Mouse (Mus musculus) adrenal gland, adult (tissue): Measurements from ENCODE around the gene Slc30a6.
"Not testable (repeated sequence)": the region's sequence is repeated elsewhere in the genome, so short reads cannot be mapped to it uniquely, and the experiment has no call there.

Source experiments
- DNase-seq, 2 experiments: peaks; one replicate each; pipeline ENCODE4 v3.0.0; 2022 to 2023; ENCODE audit warnings: low spot score in 1 of 2; ENCODE audit not compliant: inconsistent age in 2 of 2

The Slc30a6 gene

DNA sequence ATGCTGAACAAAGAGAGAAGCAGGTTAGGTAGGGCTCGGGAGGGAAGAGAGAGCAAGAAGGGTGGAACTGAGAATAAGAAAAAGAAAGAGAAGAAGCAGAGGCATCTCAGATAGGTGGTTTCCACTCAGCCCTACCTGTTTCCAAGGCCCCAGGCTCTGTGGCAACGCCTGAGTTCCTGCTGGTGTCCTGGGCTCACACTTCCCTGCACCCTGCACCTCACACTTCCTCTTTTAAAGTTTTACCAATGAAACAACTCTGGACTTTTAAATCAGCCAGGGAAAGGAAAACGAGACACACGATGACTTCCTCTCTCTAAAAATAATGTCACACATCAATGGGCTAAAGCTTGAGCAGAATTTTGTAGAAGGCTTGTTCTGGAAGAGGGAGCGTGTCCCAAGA is 45.1 kb downstream of the Slc30a6 start:
- no peak for DNase-seq

DNA sequence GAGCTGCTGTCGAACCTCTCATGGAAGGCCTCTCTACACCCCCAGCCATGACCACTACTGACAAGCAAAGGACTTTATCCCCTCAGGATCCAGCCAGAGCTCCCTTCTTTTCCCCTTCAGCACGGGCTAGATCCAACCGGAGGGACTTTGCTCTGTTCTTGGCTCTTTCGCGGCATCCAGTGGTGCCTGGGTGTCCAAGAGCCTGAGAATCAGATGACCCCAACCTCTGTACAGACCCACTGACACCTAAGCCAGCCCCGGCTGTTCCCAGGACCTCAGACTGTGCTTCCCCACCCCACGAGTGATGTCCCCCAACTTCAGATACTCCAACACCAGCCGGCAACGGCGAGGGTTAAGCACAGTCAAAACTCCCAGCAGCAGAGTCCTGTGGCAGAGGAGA is 54.4 kb downstream of the Slc30a6 start:
- DNase-seq = no peak

- DNase-seq = no peak
These were observed 58.5 kb downstream of the Slc30a6 start for GRCm38 (mm10) chr17:74453928-74454327.

GRCm38 (mm10) chr17:74454660-74455059 is 59.3 kb downstream of the Slc30a6 start:
- DNase-seq = no peak

- no peak for DNase-seq
These were observed 60.0 kb downstream of the Slc30a6 start for GRCm38 (mm10) chr17:74455426-74455825.

DNA sequence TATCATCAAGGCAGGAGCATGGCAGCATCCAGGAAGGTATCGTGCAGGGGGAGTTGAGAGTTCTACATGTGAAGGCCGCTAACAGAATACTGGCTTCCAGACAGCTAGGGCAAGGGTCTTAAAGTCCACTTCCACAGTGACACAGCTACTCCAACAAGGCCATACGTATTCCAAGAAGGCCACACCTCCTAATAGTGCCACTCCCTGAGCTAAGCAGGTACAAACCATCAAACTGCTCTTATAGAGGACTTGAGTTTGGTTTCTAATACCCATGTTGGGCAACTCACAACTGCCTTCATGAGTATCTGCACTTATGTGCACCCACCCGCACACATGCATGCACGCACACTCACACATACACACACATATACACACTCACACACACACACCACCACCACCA is 61.4 kb downstream of the Slc30a6 start:
- no peak for DNase-seq

- DNase-seq = no peak
These were observed 62.7 kb downstream of the Slc30a6 start for GRCm38 (mm10) chr17:74457972-74458677.

DNA sequence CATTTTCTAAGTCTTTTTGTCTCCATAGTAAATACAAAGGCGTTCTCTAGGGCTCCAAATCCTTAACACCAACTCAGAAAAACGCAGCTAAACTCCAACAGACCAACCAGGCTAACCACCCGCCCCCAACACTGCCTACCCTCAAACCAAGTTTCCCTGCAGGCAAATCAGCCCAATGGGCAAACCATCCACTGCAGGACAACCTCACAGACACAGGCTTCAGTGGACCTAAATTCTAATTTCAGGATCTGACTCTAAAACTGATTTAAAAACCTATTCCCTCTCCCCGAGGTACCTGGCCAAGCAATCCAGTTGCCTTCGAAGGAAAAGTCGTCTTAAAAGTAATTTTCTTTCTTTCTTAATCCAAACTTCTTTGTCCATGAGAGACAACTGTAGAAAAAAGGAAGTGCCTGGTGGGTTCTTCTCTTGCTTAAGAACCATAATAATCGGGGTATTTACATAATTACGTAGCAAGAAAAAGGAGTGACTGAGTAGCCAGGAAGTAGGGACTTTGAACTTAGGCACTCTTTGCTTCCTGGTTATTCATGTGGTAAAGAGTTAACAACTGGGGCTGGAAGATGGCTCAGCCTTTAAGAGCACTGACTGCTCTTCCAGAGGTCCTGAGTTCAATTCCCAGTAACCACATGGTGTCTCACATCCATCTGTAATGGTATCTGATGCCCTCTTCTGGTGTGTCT is 63.5 kb downstream of the Slc30a6 start, which contains the start of gene Nlrc4:
Gene Nlrc4, minus strand, starts transcription at position 432 of the 698 bp plus-strand sequence.
- DNase-seq = no peak

DNA sequence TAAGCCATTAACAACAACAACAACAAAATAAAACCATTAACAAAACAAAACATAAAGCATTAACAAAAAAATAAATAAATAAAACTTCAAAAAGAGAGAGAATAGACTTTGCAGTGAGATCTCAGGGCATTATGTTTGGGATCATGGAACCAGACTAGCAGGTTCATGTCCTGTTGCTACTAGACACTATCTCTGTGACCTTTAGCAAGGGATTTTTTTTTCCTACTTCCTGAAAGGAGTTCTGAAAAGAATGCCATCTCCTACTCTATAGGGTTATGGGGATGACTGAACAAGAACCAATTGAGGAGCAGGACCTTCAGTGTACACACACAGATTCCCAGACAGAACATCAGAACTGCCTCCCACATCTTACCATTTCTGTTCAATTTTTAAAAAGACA is 68.1 kb downstream of the Slc30a6 start:
- no peak for DNase-seq

DNA sequence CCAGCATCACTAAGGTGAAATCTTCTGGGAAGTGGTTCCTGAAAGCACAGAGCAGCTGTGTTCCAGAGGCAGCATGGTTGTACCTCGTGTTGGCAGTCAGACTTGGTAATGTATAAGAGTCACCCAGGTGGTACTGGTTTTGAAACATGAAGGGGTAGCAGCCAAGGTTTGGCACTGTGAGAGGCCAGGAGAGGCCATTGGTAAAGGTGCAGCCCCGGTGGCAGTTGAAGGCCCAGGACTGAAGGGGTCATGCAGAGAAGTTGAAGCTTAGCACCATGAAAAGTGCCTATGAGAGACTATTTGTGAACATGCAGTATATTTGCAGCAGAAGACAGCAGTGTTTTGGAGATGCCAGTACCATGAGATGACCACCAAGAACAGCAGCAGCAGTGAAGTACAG is 72.6 kb downstream of the Slc30a6 start:
- not testable (repeated sequence) for DNase-seq

DNA sequence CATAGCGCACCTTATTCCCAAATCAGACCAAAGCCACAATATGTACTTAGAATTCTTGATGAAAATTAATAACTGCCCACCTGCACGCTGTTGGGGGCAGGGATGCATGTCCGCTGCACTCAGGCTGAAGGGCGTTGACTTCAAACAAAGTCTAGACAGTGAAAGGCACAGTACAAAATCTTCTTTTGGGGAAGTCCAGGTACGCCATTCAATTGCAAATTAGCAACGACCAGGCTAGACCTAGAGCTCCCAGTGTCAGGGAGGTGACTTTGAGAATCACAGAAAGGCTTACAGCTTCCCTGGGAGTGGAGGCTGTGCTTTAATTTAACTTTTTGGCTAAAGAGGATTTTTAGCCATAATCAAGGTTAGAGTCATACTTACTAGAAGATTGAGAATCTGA is 74.7 kb downstream of the Slc30a6 start:
- DNase-seq = not testable (repeated sequence)
